Mouse (Mus musculus) neural tube, embryonic 13.5 days (tissue): ENCODE results near the gene Arf4. TPM values are rescaled to one million over a fixed set of nuclear protein-coding genes. Genes with fewer than 3 reads are reported as not detected.
"Not testable (repeated sequence)": the region's sequence is repeated elsewhere in the genome, so short reads cannot be mapped to it uniquely, and the experiment has no call there.

Experiments used
- ATAC-seq: fragments of 200-750 bp; cut with Nextera tagmentation; 2 replicates; pipeline ENCODE4 v1.8.0; 2017; ENCODE audit warnings: low read depth, mild to moderate bottlenecking, moderate TSS enrichment, moderate library complexity
- H3K27ac ChIP-seq: fragments of 300-500 bp; sonication (generic); replicated peaks from 2 replicates; pipeline ENCODE4 v1.5.1; 2015; ENCODE audit warnings: moderate library complexity, mild to moderate bottlenecking, inconsistent platforms
- H3K27me3 ChIP-seq: fragments of 300-500 bp; sonication (generic); 2 replicates; pipeline ENCODE4 v1.6.1; 2015; ENCODE audit warnings: mild to moderate bottlenecking, inconsistent platforms
- H3K36me3 ChIP-seq: fragments of 300-500 bp; sonication (generic); 2 replicates; pipeline ENCODE4 v1.6.1; 2015; ENCODE audit warnings: mild to moderate bottlenecking, inconsistent platforms
- H3K4me1 ChIP-seq: fragments of 300-500 bp; sonication (generic); replicated peaks from 2 replicates; pipeline ENCODE4 v1.6.1; 2015; ENCODE audit warnings: inconsistent platforms
- H3K4me2 ChIP-seq: fragments of 300-500 bp; sonication (generic); 2 replicates; pipeline ENCODE4 v1.6.1; 2015; ENCODE audit warnings: inconsistent platforms, mild to moderate bottlenecking, moderate library complexity
- H3K4me3 ChIP-seq: fragments of 300-500 bp; sonication (generic); 2 replicates; pipeline ENCODE4 v1.5.1; 2015; ENCODE audit warnings: mild to moderate bottlenecking, inconsistent platforms
- H3K9ac ChIP-seq: fragments of 300-500 bp; sonication (generic); 2 replicates; pipeline ENCODE4 v1.6.1; 2015; ENCODE audit warnings: moderate library complexity, mild to moderate bottlenecking, inconsistent platforms
- H3K9me3 ChIP-seq: fragments of 300-500 bp; sonication (generic); 2 replicates; pipeline ENCODE4 v1.6.1; 2016; ENCODE audit warnings: inconsistent platforms
- WGBS: fragments of 180-500 bp; shearing (Covaris S2); methylation state at CpG from one replicate; pipeline ENCODE4 v1.1.7; 2015; 5-methylcytosine and 5-hydroxymethylcytosine counted together
- microRNA-seq: library from miRNA; unstranded; fragments of <30 nt; microRNA quantifications from one replicate; pipeline ENCODE4, GENCODE M21; 2016
- polyA plus RNA-seq: library from polyadenylated mRNA; unstranded; fragments of >200 nt; fragmentation: Nextera tagmentation; extraction: Ambion mirVana; gene quantifications from 2 replicates; pipeline ENCODE4 v1.2.1, GENCODE M21; 2015

Arf4 gene
- polyA plus RNA-seq, 1 experiment from 2014 or later, result 647 TPM

DNA sequence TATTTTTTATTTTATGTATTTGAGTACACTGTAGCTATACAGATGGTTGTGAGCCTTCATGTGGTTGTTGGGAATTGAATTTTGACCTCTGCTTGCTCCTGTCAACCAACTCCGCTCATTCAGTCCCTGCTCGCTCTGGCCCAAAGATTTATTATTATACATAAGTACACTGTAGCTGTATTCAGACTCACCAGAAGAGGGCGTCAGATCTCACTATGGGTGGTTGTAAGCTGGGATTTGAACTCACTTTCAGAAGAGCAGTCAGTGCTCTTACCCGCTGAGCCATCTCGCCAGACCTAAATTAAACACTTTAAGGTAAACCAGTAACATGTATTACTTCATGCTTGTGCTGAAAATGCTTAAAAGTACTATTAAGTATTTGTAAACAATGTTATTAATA, 67.4 kb downstream of the Arf4 start:
- ATAC-seq, H3K4me1 ChIP-seq, H3K27me3 ChIP-seq, H3K9ac ChIP-seq, H3K4me2 ChIP-seq, H3K4me3 ChIP-seq, H3K36me3 ChIP-seq, H3K27ac ChIP-seq, H3K9me3 ChIP-seq: not testable (repeated sequence)
- 82% methylated on average over 5 of the region's 5 CpGs for WGBS

Small RNAs within 50 kb of the gene (microRNA-seq; reads per million reads assigned to microRNA genes)
- not detected for gene Mir7672

Other genes with a start within 250 kb of the Arf4 start
- 14.7 and 16.1 TPM in 2 replicates for gene Slmap, start 103.1 kb upstream of the Arf4 start, polyA plus RNA-seq
- gene Dennd6a, start 64.2 kb upstream of the Arf4 start, polyA plus RNA-seq, result 19.5 and 26.6 TPM in 2 replicates
- 11.5 and 12.2 TPM in 2 replicates for gene Pde12, start 31.8 kb downstream of the Arf4 start, polyA plus RNA-seq
- 0.01 TPM in 1 of 2 replicates, not detected in the other for gene Dnah12, start 55.2 kb downstream of the Arf4 start, polyA plus RNA-seq